Mouse (Mus musculus): ENCODE data around the gene Gm5795.
"Not testable (repeated sequence)": the region's sequence is repeated elsewhere in the genome, so short reads cannot be mapped to it uniquely, and the experiment has no call there.

Gene Gm5795

DNA sequence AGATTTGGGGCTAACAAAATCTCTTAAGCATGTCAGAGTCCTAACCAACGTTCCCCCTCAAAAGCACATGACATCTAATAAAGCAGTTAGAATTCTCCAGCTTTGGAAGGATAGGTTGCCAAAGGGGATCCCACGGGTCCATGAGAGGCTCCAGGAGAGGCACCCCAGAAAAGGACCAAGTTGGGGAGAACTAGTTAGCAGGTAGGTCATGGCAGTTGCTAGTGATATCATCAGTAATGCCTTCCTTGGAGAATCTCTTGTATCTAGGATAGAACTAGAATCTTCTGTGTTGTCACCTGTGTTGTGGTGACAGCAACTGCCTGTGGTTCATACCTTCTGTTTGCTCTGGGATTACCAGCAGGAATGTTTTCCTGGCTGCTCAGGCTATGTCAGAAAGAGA lies at the start of gene Gm5795:
Gm5795 (plus strand) TSS at position 301 of the 400 bp plus-strand sequence.
- not testable (repeated sequence) for DNase-seq

DNA sequence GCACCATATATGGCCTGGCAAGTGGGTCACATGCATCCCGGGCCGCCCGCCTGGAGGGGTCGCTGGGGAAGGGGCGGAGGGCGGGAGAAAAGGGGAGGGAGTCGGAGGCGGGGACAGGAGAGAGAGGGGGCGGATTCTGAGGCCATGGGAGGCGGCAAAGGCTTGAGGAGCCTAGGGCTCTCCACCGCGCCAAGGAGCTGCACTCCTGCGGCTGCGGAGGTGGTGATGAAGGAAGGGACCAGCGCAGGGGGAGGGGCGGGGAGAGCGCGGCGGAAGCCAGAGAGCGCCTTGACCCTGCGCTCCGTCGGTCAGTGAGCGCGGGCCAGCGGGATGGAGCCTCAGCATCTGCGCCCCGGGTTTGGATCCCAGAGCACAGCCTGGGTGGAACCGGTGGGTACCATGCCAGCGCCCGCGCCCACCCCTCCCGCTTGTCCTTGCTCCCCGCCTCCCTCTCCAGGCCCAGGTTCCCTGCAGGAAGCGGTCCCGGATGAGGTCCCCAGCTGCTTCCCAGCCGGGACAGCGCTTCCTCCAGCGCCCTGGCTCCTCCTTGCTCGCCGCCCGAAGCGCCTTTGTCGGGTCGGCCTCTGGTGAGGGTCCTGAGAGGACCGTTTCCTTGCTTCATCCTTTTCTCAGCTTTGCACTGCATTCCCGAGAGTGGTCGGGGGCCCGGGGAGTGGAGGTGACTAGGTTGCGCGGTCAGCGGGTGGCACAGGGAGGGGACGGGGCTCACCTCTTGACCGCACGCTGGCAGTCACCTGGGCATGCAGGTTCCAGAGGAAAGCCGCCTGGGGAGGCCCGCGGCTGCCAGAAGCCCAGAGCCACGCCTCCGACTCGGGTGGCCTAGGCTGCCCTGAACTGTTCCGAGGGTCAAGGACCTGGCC lies 20.5 kb downstream of the Gm5795 start, which contains the start of gene D830030K20Rik:
D830030K20Rik (plus strand) TSS at position 217 of the 881 bp plus-strand sequence.
- peak; percentile 3 to 5 for DNase-seq

DNA sequence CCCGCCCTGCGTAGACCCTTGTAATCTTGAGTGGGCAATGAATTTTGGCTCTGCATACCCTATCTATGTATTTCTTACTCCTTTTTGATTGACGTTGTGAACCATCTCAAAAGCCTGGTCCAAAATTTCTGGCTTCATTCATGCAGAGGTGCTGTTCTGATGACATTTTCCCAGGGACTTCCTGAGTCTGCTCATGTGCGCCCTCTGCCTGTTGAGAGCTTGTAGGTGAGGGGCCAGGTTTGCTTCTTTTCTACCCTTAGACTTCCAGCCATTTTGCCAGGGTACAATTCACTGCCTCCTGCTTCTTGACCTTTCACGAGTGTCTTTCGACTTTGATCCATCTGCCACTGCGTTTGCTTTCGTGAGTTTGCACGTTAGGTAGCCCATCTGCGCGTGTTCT lies 21.3 kb downstream of the Gm5795 start:
- peak; percentile 36 to 56 for DNase-seq
